Mouse (Mus musculus) liver, embryonic 14.5 days (tissue): ENCODE results near the gene Lipe. TPM values are rescaled to one million over a fixed set of nuclear protein-coding genes. Genes with fewer than 3 reads are reported as not detected.

Source experiments
- ATAC-seq: fragments of 200-750 bp; cut with Nextera tagmentation; 2 replicates; pipeline ENCODE4 v1.8.0; 2017; ENCODE audit warnings: moderate number of reproducible peaks, mild to moderate bottlenecking, moderate library complexity; ENCODE audit not compliant: insufficient read depth
- DNase-seq, 3 experiments: peaks; one replicate each; pipeline ENCODE4 v3.0.0-alpha.2; 2012 to 2013; ENCODE audit warnings: low read depth in 3 of 3, low spot score in 3 of 3
- H3K27ac ChIP-seq: fragments of 300-500 bp; sonication (generic); 2 replicates; pipeline ENCODE4 v1.5.1; 2014; ENCODE audit warnings: moderate library complexity, mild to moderate bottlenecking, control low read depth, inconsistent platforms
- H3K27me3 ChIP-seq: fragments of 300-500 bp; sonication (generic); 2 replicates; pipeline ENCODE4 v1.6.1; 2014; ENCODE audit warnings: mild to moderate bottlenecking, low read length, moderate library complexity; ENCODE audit not compliant: control insufficient read depth, insufficient read depth
- H3K36me3 ChIP-seq: fragments of 300-500 bp; sonication (generic); replicated peaks from 2 replicates; pipeline ENCODE4 v1.6.1; 2014; ENCODE audit warnings: low read depth; ENCODE audit not compliant: control insufficient read depth, insufficient read depth
- H3K4me1 ChIP-seq, 2 experiments: fragments of 200-500 bp in 1 of 2; fragments of 300-500 bp in 1 of 2; sonication (generic) in 1 of 2; replicated peaks; 2 replicates each; pipeline ENCODE4 v1.6.1; 2012 to 2014; ENCODE audit warnings: antibody characterized with exemption in 1 of 2, inconsistent platforms in 1 of 2, low read length in 1 of 2; ENCODE audit not compliant: control insufficient read depth in 2 of 2, insufficient read depth in 2 of 2
- H3K4me2 ChIP-seq: fragments of 300-500 bp; sonication (generic); 2 replicates; pipeline ENCODE4 v1.6.1; 2014; ENCODE audit warnings: low read depth, mild to moderate bottlenecking, control low read depth, moderate library complexity
- H3K4me3 ChIP-seq, 2 experiments: fragments of 200-500 bp in 1 of 2; fragments of 300-500 bp in 1 of 2; sonication (generic) in 1 of 2; 2 replicates each; pipeline ENCODE4 v1.5.1; 2012 to 2014; ENCODE audit warnings: low read depth in 2 of 2, low read length in 2 of 2, mild to moderate bottlenecking in 2 of 2, control low read depth in 1 of 2, inconsistent platforms in 1 of 2, moderate library complexity in 1 of 2; ENCODE audit not compliant: insufficient read depth in 1 of 2
- H3K9ac ChIP-seq: fragments of 300-500 bp; sonication (generic); replicated peaks from 2 replicates; pipeline ENCODE4 v1.6.1; 2014; ENCODE audit warnings: mild to moderate bottlenecking, control low read depth, moderate library complexity
- H3K9me3 ChIP-seq: fragments of 300-500 bp; sonication (generic); 2 replicates; pipeline ENCODE4 v1.6.1; 2016; ENCODE audit warnings: low read length, mixed read lengths; ENCODE audit not compliant: control insufficient read depth
- CTCF ChIP-seq: IDR thresholded peaks from 2 replicates; pipeline ENCODE4 v1.5.1; 2016; ENCODE audit warnings: antibody characterized with exemption, low read depth, control low read depth
- EP300 ChIP-seq: IDR thresholded peaks from 2 replicates; pipeline ENCODE4 v1.6.1; 2016; ENCODE audit warnings: antibody characterized with exemption, low read depth
- WGBS: fragments of 180-500 bp; shearing (Covaris S2); extraction: QIAGEN DNeasy Blood & Tissue Kit; methylation state at CpG from one replicate; pipeline ENCODE4 v1.1.7; 2014; ENCODE audit not compliant: insufficient replicate concordance; 5-methylcytosine and 5-hydroxymethylcytosine counted together
- polyA plus RNA-seq, 2 experiments: library from polyadenylated mRNA; depleted of rRNA in 1 of 2; stranded (reverse) in 1 of 2; unstranded in 1 of 2; fragments of >200 nt; fragmentation: Nextera tagmentation in 1 of 2; extraction: Ambion mirVana in 1 of 2; gene quantifications; 2 replicates each; pipeline versions ENCODE4 v1.2.1 to v1.2.3; 2012 to 2014

Gene Lipe
- polyA plus RNA-seq, 2 experiments = 0.72 to 2.3 TPM

GRCm38 (mm10) chr7:25378181-25379100 is 20.1 kb downstream of the Lipe start:
- no peak overlapping the region for H3K4me3 ChIP-seq
- no peak for DNase-seq
- WGBS = 65% methylated on average over 13 of the region's 13 CpGs

GRCm38 (mm10) chr7:25377100-25377700 is 21.3 kb downstream of the Lipe start:
- DNase-seq = no peak
- Histone ChIP-seq H3K9ac (no peak overlapping the region), H3K4me3 (peak overlapping the region in 1 of 2 experiments; percentile 36; a peak in 2 of 4 replicates), H3K27me3 (no peaks in the 10 kb centered on the region), H3K27ac (no peak overlapping the region), H3K4me2 (peak overlapping the region; percentile 54), H3K4me1 (peaks cover 3 to 11% of the 10 kb centered on the region in 2 experiments; a peak in 3 of 4 replicates), H3K9me3 (no peaks in the 10 kb centered on the region), H3K36me3 (no peaks in the 10 kb centered on the region)
- WGBS = 46% methylated on average over 8 of the region's 8 CpGs
- no peak for ATAC-seq
- no peak for TF ChIP-seq EP300
- TF ChIP-seq CTCF = peak; percentile 33

More at GRCm38 (mm10) chr7:25378181-25379100, 20.1 kb downstream of the Lipe start:
- Histone ChIP-seq H3K27ac (no peak overlapping the region), H3K27me3 (no peaks in the 10 kb centered on the region), H3K4me2 (no peak overlapping the region), H3K9me3 (no peaks in the 10 kb centered on the region), H3K4me1 (peaks cover 3 to 11% of the 10 kb centered on the region in 2 experiments; a peak in 3 of 4 replicates), H3K9ac (no peak overlapping the region), H3K36me3 (no peaks in the 10 kb centered on the region)
- TF ChIP-seq CTCF (no peak), EP300 (no peak)
- ATAC-seq = no peak

GRCm38 (mm10) chr7:25376556-25376955 is 22.0 kb downstream of the Lipe start:
- WGBS = 8% methylated on average over 17 of the region's 17 CpGs
- peak overlapping the region; percentile 54 for H3K4me2 ChIP-seq
- no peak overlapping the region; the same call in 1 of the 2 replicates for H3K9ac ChIP-seq
- H3K9me3 ChIP-seq = no peaks in the 10 kb centered on the region
- H3K27ac ChIP-seq = no peak overlapping the region
- H3K4me3 ChIP-seq = peak overlapping the region; percentile 30 to 36
- H3K4me1 ChIP-seq = peaks cover 3 to 11% of the 10 kb centered on the region in 2 experiments; a peak in 3 of 4 replicates
- DNase-seq (peak; percentile 56 to 59 (median 58)), ATAC-seq (peak; percentile 48; the same call in 1 of the 2 replicates)
- no peaks in the 10 kb centered on the region for H3K36me3 ChIP-seq
- no peaks in the 10 kb centered on the region for H3K27me3 ChIP-seq
- TF ChIP-seq EP300 (no peak), CTCF (no peak)

GRCm38 (mm10) chr7:25372441-25372840 is 26.1 kb downstream of the Lipe start:
- Histone ChIP-seq H3K9me3 (no peaks in the 10 kb centered on the region), H3K36me3 (no peaks in the 10 kb centered on the region), H3K4me2 (no peak overlapping the region), H3K9ac (no peak overlapping the region), H3K4me3 (no peak overlapping the region), H3K27ac (no peak overlapping the region), H3K27me3 (peaks cover 25% of the 10 kb centered on the region), H3K4me1 (peaks cover 0 to 4% of the 10 kb centered on the region in 2 experiments; a peak in 1 of 4 replicates)
- no peak for ATAC-seq
- TF ChIP-seq CTCF (no peak), EP300 (no peak)
- 62% methylated on average over 5 of the region's 5 CpGs for WGBS
- DNase-seq = no peak
